Mouse (Mus musculus) cerebellum, adult 2 months (tissue): ENCODE data around the gene Klhl33.

Experiments
- CTCF ChIP-seq: fragments of 200-500 bp; IDR thresholded peaks from 2 replicates; pipeline ENCODE4 v1.5.1; 2011; ENCODE audit warnings: low read depth, mild to moderate bottlenecking, control low read depth, low read length, moderate library complexity, borderline replicate concordance; ENCODE audit not compliant: insufficient read depth
- POLR2A ChIP-seq: fragments of 200-500 bp; IDR thresholded peaks from 2 replicates; pipeline ENCODE4 v1.6.1; 2011; ENCODE audit warnings: low read length, control low read depth, borderline replicate concordance; ENCODE audit not compliant: insufficient read depth

GRCm38 (mm10) chr14:50862641-50863040, 34.7 kb downstream of the Klhl33 start:
- TF ChIP-seq CTCF = no peak
- TF ChIP-seq POLR2A = no peak
